Mouse (Mus musculus): ENCODE measurements around the gene Gm49486.

- no peak for TF ChIP-seq POLR2AphosphoS2 (IDR thresholded peaks at IDR 0.05; ENCODE audit: insufficient read length, low read depth)
- TF ChIP-seq E2F4 (IDR thresholded peaks at IDR 0.05; ENCODE audit: insufficient read depth), result no peak
- no peak for TF ChIP-seq USF1 (IDR thresholded peaks at IDR 0.05; ENCODE audit: low read depth)
- no peak for TF ChIP-seq TCF12 (IDR thresholded peaks at IDR 0.05; ENCODE audit: insufficient read depth, poor library complexity, severe bottlenecking)
These were observed 37.8 kb upstream of the Gm49486 start for GRCm38 (mm10) chr15:79191426-79191825.
